Mouse (Mus musculus) midbrain, embryonic 16.5 days (tissue): ENCODE data around the gene Ccdc151. TPM values are rescaled to one million over a fixed set of nuclear protein-coding genes. Genes with fewer than 3 reads are reported as not detected.

Source experiments
- ATAC-seq: fragments of 200-750 bp; cut with Nextera tagmentation; 2 replicates; pipeline ENCODE4 v1.8.0; 2017; ENCODE audit warnings: moderate TSS enrichment
- H3K27ac ChIP-seq: fragments of 300-500 bp; sonication (generic); 2 replicates; pipeline ENCODE4 v1.5.1; 2014; ENCODE audit warnings: mild to moderate bottlenecking, low read length, mixed read lengths
- H3K27me3 ChIP-seq: fragments of 300-500 bp; sonication (generic); 2 replicates; pipeline ENCODE4 v1.6.1; 2014; ENCODE audit warnings: low read depth, low read length, mixed read lengths; ENCODE audit not compliant: control insufficient read depth, insufficient read depth
- H3K36me3 ChIP-seq: fragments of 300-500 bp; sonication (generic); 2 replicates; pipeline ENCODE4 v1.6.1; 2014; ENCODE audit warnings: mild to moderate bottlenecking, low read length, moderate library complexity, mixed read lengths; ENCODE audit not compliant: control insufficient read depth, insufficient read depth
- H3K4me1 ChIP-seq: fragments of 300-500 bp; sonication (generic); 2 replicates; pipeline ENCODE4 v1.6.1; 2014; ENCODE audit warnings: mild to moderate bottlenecking, low read length, mixed read lengths; ENCODE audit not compliant: control insufficient read depth, insufficient read depth
- H3K4me2 ChIP-seq: fragments of 300-500 bp; sonication (generic); 2 replicates; pipeline ENCODE4 v1.6.1; 2014; ENCODE audit warnings: mild to moderate bottlenecking, low read length, mixed read lengths
- H3K4me3 ChIP-seq: fragments of 300-500 bp; sonication (generic); 2 replicates; pipeline ENCODE4 v1.5.1; 2014; ENCODE audit warnings: low read depth, mild to moderate bottlenecking, low read length, moderate library complexity, mixed read lengths
- H3K9ac ChIP-seq: fragments of 300-500 bp; sonication (generic); 2 replicates; pipeline ENCODE4 v1.6.1; 2014; ENCODE audit warnings: low read depth, low read length, mixed read lengths
- H3K9me3 ChIP-seq: fragments of 300-500 bp; sonication (generic); replicated peaks from 2 replicates; pipeline ENCODE4 v1.6.1; 2014; ENCODE audit warnings: mild to moderate bottlenecking, low read length, mixed read lengths; ENCODE audit not compliant: control insufficient read depth, poor library complexity, severe bottlenecking
- WGBS: fragments of 180-500 bp; shearing (Covaris S2); extraction: QIAGEN DNeasy Blood & Tissue Kit; methylation state at CpG from one replicate; pipeline ENCODE4 v1.1.7; 2014; 5-methylcytosine and 5-hydroxymethylcytosine counted together
- polyA plus RNA-seq: library from polyadenylated mRNA; unstranded; fragments of >200 nt; fragmentation: Nextera tagmentation; extraction: Ambion mirVana; gene quantifications from 2 replicates; pipeline ENCODE4 v1.2.1, GENCODE M21; 2015

The Ccdc151 gene
- polyA plus RNA-seq, 1 experiment from 2014 or later, result 5.6 TPM

DNA sequence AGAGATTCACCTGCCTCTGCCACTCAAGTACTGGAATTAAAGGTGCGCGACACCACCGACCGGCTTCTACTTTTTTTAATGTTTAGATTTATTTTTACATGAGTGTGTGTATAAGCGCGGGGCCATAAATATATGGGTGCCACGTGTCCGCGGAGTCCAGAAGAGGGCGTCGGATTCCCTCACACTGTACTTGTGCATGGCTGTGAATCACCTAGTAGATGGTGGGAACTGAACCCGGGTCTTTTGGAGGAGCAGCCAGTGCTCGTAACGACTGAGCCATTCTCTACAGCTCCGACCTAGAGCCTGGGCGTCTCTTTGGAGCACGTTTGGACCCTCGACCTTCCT is 47.2 kb downstream of the Ccdc151 start:
- ATAC-seq, result peak; percentile 63
- peak overlapping the region; percentile 89 for H3K27ac ChIP-seq
- H3K36me3 ChIP-seq, result no peaks in the 10 kb centered on the region
- H3K4me2 ChIP-seq, result peak overlapping the region; percentile 71
- H3K4me3 ChIP-seq, result peak overlapping the region; percentile 59
- H3K9me3 ChIP-seq, result no peaks in the 10 kb centered on the region
- H3K27me3 ChIP-seq, result peaks cover 12% of the 10 kb centered on the region
- peaks cover 23% of the 10 kb centered on the region for H3K4me1 ChIP-seq
- peak overlapping the region; percentile 36; the same call in 1 of the 2 replicates for H3K9ac ChIP-seq
- 3% methylated on average over 18 of the region's 18 CpGs for WGBS

DNA sequence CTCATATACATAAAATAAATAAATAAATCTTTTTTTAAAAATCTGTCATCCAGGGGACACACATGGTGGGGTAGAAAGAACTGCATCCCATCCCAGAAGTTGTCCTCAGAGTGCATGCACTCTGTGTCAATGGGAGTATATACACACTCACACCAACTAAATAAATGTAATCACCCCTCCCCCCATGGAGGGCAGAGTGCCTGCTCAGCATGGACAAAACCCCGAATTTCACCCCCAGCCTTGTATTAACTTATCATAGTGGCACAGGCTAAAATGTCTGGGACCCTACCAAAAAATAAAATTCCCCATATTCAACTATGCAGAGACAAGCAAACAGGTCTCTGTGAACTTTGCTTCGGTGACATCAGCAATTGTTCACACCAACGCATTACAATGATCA is 47.8 kb downstream of the Ccdc151 start:
- no peak for ATAC-seq
- no peak overlapping the region for H3K9ac ChIP-seq
- WGBS, result 71% methylated on average over 3 of the region's 3 CpGs
- H3K27ac ChIP-seq, result no peak overlapping the region
- H3K4me1 ChIP-seq, result peaks cover 23% of the 10 kb centered on the region
- H3K27me3 ChIP-seq, result peaks cover 6% of the 10 kb centered on the region
- no peaks in the 10 kb centered on the region for H3K9me3 ChIP-seq
- H3K4me2 ChIP-seq, result no peak overlapping the region
- H3K36me3 ChIP-seq, result no peaks in the 10 kb centered on the region
- H3K4me3 ChIP-seq, result no peak overlapping the region

DNA sequence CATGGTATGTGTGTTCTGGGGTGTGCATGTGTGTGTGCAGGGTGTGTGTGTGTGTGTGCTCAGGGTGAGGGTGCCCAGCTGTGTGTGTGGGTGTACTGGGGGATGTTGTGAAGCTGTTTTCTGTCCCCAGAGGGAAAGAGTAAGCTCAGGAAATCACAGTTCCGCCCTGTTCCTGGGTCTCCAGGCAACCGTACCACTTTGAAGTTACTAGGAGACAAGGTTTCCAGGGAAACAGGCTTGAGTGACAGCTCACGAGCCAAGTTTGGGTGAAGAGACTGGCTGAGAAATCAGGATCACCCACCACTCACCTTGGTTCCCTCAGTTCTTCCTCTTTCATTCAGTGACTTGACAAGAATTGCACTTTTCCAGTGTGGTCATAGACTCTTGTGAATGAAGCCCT is 48.8 kb downstream of the Ccdc151 start:
- ATAC-seq, result peak; percentile 15
- H3K27ac ChIP-seq, result peak overlapping the region; percentile 71
- H3K9me3 ChIP-seq, result no peaks in the 10 kb centered on the region
- WGBS, result 0% methylated on average over 3 of the region's 3 CpGs
- H3K27me3 ChIP-seq, result no peaks in the 10 kb centered on the region
- H3K4me1 ChIP-seq, result peaks cover 23% of the 10 kb centered on the region
- no peak overlapping the region for H3K9ac ChIP-seq
- no peak overlapping the region for H3K4me3 ChIP-seq
- peak overlapping the region; percentile 17; the same call in 1 of the 2 replicates for H3K4me2 ChIP-seq
- H3K36me3 ChIP-seq, result no peaks in the 10 kb centered on the region

DNA sequence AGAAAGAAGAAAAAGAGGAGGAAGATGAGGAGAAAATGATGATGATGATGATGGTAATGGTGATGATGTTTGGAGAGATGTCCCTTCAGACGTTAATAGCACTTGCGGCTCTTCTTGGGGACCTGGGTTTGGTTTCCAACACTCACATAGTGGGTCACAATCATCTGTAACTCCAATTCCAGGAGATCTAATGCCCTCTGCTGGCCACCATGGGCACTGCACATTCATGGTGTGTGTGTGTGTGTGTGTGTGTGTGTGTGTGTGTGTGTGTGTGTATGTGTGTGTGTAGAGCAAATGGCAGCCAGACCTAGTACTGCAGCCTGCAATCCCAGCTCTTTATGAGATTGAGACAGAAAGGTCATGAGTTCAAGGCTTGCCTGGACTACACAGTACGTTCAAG is 50.5 kb downstream of the Ccdc151 start:
- ATAC-seq, result no peak
- Histone ChIP-seq H3K9ac (no peak overlapping the region), H3K4me2 (no peak overlapping the region), H3K27ac (no peak overlapping the region), H3K4me3 (no peak overlapping the region), H3K9me3 (no peaks in the 10 kb centered on the region), H3K4me1 (peaks cover 23% of the 10 kb centered on the region), H3K36me3 (0 out of 2 replicates have a peak, but pooled peaks cover 4% of the 10 kb centered on the region), H3K27me3 (no peaks in the 10 kb centered on the region)
- WGBS, result 80% methylated on average over 3 of the region's 3 CpGs

DNA sequence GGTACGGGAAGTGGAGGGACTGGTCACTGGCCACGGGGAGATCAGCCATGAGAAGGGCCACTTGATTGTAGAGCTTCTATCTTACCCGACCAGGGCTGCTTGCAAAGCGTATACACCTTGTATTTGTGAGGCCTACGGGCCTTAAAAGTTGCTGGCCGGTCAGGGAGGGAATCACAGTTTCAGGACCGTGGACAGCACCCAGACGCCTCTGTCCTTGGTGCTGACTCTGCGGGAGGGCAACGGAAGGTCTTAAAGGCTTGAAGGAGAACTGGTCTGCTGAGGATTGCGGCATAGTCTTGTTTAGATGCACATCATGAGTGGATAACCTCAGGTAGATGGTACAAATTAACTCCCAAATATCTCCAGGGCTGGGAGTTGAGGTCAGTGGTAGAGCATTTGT is 52.1 kb downstream of the Ccdc151 start:
- Histone ChIP-seq H3K4me3 (no peak overlapping the region), H3K4me2 (no peak overlapping the region), H3K27me3 (no peaks in the 10 kb centered on the region), H3K27ac (no peak overlapping the region), H3K9ac (no peak overlapping the region), H3K4me1 (peaks cover 17% of the 10 kb centered on the region), H3K9me3 (no peaks in the 10 kb centered on the region), H3K36me3 (peaks cover 6% of the 10 kb centered on the region; the same call in 1 of the 2 replicates)
- ATAC-seq, result no peak
- 19% methylated on average over 11 of the region's 11 CpGs for WGBS

DNA sequence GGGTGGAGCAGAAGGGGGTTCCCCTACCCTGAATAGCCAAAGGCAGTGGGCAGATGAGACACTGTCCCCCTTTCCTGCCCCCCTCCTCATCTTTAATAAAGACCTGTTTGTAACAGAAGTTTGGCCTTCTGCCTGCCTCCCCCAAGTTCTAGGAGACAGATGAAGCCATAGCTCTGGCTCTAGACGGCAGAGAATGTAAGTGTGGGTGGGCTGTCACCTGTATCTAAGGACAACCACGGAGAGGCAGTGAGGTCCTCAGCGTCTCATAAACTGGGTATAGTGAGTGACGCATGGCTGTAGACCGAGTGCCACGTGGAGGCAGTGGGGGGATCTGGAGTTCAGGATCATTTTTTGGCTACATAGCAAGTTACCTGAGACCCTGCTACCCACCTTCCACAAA is 53.6 kb downstream of the Ccdc151 start:
- H3K27me3 ChIP-seq, result no peaks in the 10 kb centered on the region
- H3K4me1 ChIP-seq, result peaks cover 7% of the 10 kb centered on the region
- H3K36me3 ChIP-seq, result peaks cover 6% of the 10 kb centered on the region; the same call in 1 of the 2 replicates
- H3K4me2 ChIP-seq, result no peak overlapping the region
- WGBS, result 65% methylated on average over 6 of the region's 6 CpGs
- no peak overlapping the region for H3K4me3 ChIP-seq
- H3K27ac ChIP-seq, result no peak overlapping the region
- no peaks in the 10 kb centered on the region for H3K9me3 ChIP-seq
- H3K9ac ChIP-seq, result no peak overlapping the region
- ATAC-seq, result no peak

DNA sequence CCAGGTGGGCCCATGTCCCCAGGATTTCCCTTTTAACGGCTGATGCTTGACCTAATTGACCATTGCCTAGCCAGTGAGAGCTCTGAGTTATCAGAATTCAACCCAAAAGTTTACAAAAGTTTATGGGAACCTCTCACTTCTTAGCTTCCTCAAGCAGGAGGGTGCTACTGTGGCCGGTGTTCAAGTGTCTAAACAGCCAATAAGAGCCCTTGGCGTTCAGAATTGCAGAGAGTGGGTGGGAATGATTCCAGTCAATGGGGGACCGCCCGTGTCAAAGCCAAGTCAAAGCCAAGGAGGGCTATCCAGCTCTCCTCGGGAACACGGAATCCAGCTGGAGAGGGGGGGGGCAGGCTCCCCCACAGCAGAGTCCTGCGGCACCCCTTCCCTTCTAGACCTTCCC is 54.3 kb downstream of the Ccdc151 start:
- H3K9ac ChIP-seq, result no peak overlapping the region
- 64% methylated on average over 8 of the region's 8 CpGs for WGBS
- ATAC-seq, result no peak
- no peak overlapping the region for H3K4me2 ChIP-seq
- no peak overlapping the region for H3K27ac ChIP-seq
- H3K9me3 ChIP-seq, result no peaks in the 10 kb centered on the region
- H3K4me3 ChIP-seq, result no peak overlapping the region
- peaks cover 3% of the 10 kb centered on the region; the same call in 1 of the 2 replicates for H3K4me1 ChIP-seq
- peaks cover 6% of the 10 kb centered on the region; the same call in 1 of the 2 replicates for H3K36me3 ChIP-seq
- H3K27me3 ChIP-seq, result no peaks in the 10 kb centered on the region

DNA sequence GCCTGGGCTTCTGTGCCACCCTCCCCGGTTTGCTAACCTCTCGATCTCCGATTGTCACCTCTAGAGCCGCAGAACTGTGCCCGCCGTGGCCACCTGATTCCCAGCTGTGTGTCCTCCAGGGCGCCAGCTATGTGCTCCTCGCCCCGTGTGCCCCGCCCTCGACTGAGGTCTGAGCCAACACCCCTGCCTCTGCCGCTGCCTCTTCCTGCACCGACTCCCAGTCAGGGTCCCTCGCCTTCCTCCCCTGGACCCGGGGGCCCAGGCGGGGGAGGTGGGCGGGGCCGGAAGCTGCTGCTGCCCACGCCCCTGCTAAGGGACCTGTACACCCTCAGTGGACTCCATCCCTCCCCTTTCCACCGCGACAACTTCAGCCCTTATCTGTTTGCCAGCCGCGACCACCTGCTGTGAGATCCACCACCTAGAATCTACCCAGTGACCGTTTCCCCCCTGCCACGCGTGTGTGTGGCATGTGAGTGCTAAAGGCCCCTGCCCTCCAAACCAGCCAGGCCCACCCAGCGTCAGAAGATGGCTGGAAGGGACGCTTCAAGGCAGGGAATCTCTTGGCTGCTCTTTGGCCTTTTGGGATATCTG is 54.8 kb downstream of the Ccdc151 start:
- peaks cover 6% of the 10 kb centered on the region; the same call in 1 of the 2 replicates for H3K36me3 ChIP-seq
- no peaks in the 10 kb centered on the region for H3K9me3 ChIP-seq
- 10% methylated on average over 27 of the region's 28 CpGs for WGBS
- H3K4me2 ChIP-seq, result no peak overlapping the region
- no peak overlapping the region for H3K27ac ChIP-seq
- H3K9ac ChIP-seq, result no peak overlapping the region
- H3K4me1 ChIP-seq, result no peaks in the 10 kb centered on the region
- ATAC-seq, result no peak
- no peaks in the 10 kb centered on the region for H3K27me3 ChIP-seq
- no peak overlapping the region for H3K4me3 ChIP-seq

DNA sequence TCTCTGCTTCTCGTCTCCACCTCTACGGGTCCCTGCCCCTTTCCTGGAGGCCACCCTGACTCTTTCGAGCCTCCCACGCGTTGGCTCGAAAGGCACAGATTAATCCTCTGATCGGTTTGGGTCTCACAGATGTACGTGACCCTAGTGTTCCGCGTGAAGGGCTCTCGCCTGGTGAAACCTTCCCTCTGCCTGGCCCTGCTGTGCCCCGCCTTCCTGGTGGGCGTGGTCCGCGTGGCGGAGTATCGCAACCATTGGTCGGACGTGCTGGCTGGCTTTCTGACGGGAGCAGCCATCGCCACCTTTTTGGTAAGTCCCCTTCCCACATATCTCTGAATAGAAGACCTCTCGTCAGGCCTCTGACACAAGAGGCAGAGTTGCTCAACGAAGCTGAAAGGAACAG is 58.2 kb downstream of the Ccdc151 start:
- H3K27ac ChIP-seq, result no peak overlapping the region
- H3K4me2 ChIP-seq, result no peak overlapping the region
- H3K4me3 ChIP-seq, result no peak overlapping the region
- no peaks in the 10 kb centered on the region for H3K9me3 ChIP-seq
- H3K9ac ChIP-seq, result no peak overlapping the region
- H3K36me3 ChIP-seq, result peaks cover 13% of the 10 kb centered on the region
- no peak for ATAC-seq
- peaks cover 1% of the 10 kb centered on the region; the same call in 1 of the 2 replicates for H3K4me1 ChIP-seq
- WGBS, result 28% methylated on average over 23 of the region's 23 CpGs
- H3K27me3 ChIP-seq, result no peaks in the 10 kb centered on the region
